Mouse (Mus musculus) mouse trophoblast stem cell (cell line): ENCODE measurements at regions not wholly inside any gene's neighbourhood (a gene's known extent, or its start where the extent isn't known, plus 50 kb on each side); places are given as distances from the start of the nearest gene placed in this dataset.

ENCODE experiments used
- in situ Hi-C, 2 experiments: fragments of 300-500 bp; cut with MseI, MboI; formaldehyde crosslinking; loops; 2 replicates in 1 of 2; 3 replicates in 1 of 2; pipeline ENCODE4 v1.15.1; 2025

DNA sequence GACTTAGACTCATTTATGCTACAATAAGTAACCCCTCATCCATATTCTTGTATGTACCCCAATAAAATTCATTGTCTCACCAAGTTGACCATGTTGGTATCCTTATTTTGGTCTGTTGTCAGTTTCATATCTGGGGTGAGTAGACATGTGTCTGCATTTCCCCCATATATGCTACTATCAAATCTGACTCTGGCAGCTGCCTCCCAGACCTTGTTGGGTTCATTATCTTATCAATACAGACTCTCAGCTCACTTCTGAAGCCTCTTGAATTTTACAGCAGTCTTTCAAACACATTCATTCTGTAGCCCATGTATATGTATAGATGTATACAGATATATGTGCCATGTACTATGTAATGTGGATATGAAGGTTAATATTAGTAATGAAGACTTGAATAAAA lies 67.4 kb upstream of the Adgra3 start:
- in situ Hi-C loops, result no loop called here

DNA sequence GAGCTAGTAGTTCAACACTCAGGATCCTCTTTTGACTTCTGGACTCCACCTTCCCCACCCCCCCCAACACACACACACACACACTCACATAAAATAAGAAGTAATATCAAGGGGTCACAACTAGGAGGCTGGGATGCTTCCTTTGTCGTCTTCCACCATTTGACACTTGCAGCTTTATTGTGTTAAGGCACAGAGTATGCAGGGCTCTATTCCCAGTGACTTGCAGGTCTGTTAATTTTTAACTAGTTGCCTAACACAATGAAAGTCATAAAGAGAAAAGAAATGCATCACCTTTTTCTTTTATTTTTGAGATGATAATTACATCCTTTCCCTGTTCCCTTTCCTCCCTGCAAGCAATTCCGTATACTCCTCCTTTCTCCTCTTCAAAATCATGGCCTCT lies 66.9 kb upstream of the Adgra3 start:
- in situ Hi-C loops, result no loop called here

DNA sequence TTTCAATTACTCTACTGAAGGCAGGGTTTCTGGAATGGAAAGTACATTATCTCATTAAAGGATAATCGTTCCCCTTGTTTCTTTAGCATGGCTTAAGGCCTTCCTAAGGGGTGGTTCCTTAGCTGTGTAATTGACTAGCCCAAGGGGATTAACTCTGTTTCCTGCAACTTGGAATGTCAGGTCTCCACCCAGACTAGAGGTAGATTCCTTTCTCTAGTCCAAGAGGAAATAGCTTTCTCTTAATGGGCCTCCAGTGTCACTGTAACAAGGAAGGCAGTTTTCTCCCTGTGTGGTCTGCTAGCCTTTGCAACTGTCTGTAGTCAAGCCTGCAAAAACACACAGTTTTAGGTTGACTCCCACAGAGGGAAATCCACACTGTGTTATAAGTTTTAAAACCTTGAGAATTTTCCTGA lies 64.0 kb upstream of the Adgra3 start:
- in situ Hi-C loops, result no loop called here

DNA sequence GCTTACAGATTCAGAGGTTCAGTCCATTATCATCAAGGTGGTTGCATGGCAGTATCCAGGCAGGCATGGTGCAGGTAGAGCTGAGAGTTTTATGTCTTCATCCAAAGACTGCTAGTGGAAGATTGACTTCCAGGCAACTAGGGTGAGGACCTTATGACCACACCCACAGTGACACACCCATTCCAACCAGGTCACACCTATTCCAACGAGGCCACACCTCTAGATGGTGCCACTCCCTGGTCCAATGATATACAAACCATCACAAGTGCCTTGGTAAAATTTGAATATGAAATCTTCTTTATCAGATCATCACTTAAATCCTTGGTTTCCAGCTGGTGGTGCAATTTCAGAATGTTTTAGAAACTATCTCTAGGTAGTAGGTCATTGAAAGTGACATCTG lies 61.1 kb upstream of the Adgra3 start:
- in situ Hi-C loops, result no loop called here
